Mouse (Mus musculus) central nervous system, embryonic 11.5 days (tissue): ENCODE measurements around the gene Gm3411. TPM values are rescaled to one million over a fixed set of nuclear protein-coding genes. Genes with fewer than 3 reads are reported as not detected.

Experiments
- polyA plus RNA-seq: library from polyadenylated mRNA; depleted of rRNA; stranded (reverse); fragments of >200 nt; gene quantifications from 2 replicates; pipeline ENCODE4 v1.2.3, GENCODE M21; 2012; rRNA removed

Gene Gm3411
- polyA plus RNA-seq = 0.83 and 1.4 TPM in 2 replicates

DNA sequence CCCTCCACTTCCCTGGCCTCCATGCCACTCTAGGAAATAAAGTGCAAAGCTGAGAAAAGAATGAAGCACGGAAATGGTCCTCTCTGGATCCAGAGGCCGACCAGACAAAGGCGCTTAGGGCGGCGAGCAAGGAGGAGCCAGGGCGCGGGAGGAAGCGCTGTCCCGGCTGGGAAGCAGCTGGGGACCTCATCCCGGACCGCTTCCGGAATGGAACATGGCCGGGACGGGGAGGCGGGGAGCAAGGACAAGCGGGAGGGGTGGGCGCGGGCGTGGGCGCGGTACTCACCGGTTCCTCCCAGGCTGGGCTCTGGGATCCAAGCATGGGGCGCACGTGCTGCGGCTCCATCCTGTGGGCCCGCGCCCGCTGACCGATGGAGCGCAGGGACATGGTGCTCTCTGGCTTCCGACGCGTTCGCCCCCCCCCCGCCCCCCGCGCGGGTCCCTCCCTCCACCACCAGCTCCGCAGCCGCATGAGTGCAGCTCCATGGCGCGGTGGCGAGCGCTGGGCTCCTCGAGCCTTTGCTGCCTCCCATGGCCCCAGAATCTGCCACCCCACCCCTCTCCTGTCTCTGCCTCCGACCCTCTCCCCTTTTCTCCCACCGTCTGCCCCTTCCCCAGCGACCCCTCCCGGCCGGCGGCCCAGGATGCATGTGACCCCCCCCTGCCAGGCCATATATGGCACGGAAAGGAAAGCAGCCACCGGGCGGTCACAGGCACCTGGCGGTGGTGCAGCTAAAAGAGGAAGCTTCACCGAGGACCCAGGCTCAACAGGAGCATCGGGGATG lies at the start of gene Gm3411:
Gene Gm3411, minus strand, starts transcription at position 320 of the 785 bp plus-strand sequence.

DNA sequence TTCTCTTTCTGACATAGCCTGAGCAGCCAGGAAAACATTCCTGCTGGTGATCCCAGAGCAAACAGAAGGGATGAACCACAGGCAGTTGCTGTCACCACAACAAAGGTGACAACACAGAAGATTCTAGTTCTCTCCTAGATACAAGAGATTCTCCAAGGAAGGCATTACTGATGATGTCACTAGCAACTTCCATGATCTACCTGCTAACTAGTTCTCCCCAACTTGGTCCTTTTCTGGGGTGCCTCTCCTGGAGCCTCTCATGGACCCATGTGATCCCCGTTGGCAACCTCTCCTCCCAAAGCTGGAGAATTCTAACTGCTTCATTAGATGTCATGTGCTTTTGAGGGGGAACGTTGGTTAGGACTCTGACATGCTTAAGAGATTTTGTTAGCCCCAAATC lies 17.7 kb upstream of the Gm3411 start, which contains the start of gene Gm21103:
Gene Gm21103, minus strand, starts transcription at position 101 of the 400 bp plus-strand sequence.

DNA sequence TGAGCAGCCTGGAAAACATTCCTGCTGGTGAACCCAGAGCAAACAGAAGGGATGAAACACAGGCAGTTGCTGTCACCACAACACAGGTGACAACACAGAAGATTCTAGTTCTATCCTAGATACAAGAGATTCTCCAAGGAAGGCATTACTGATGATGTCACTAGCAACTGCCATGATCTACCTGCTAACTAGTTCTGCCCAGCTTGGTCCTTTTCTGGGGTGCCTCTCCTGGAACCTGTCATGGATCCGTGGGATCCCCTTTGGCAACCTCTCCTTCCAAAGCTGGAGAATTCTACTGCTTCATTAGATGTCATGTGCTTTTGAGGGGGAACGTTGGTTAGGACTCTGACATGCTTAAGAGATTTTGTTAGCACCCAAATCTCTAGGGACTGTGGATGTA lies 67.9 kb downstream of the Gm3411 start, which contains the start of gene Gm21560:
Gene Gm21560, minus strand, starts transcription at position 101 of the 400 bp plus-strand sequence.

Other genes with a start within 250 kb of the Gm3411 start
- gene Gm6337, start 229.0 kb downstream of the Gm3411 start, polyA plus RNA-seq = not detected in 2 replicates
- gene Gm8206, start 193.3 kb downstream of the Gm3411 start, polyA plus RNA-seq = 1.1 TPM in 2 replicates
- 3.0 and 6.8 TPM in 2 replicates for gene Gm3468, start 178.6 kb downstream of the Gm3411 start, polyA plus RNA-seq
- gene Gm3476, start 161.4 kb downstream of the Gm3411 start, polyA plus RNA-seq = not detected in 2 replicates
- gene Gm21560, start 68.0 kb downstream of the Gm3411 start, polyA plus RNA-seq = not detected in 2 replicates
- gene Gm21103, start 17.6 kb upstream of the Gm3411 start, polyA plus RNA-seq = not detected in 2 replicates
- gene Gm3618, start 56.4 kb upstream of the Gm3411 start, polyA plus RNA-seq = not detected in 2 replicates
- gene Gm16440, start 103.1 kb upstream of the Gm3411 start, polyA plus RNA-seq = not detected in 2 replicates
- gene Gm3591, start 125.2 kb upstream of the Gm3411 start, polyA plus RNA-seq = 1.2 and 3.1 TPM in 2 replicates
- not detected in 2 replicates for gene Gm3594, start 157.4 kb upstream of the Gm3411 start, polyA plus RNA-seq